Mouse (Mus musculus) liver, postnatal 0 days (tissue): ENCODE data around the gene Ces1b. TPM values are rescaled to one million over a fixed set of nuclear protein-coding genes. Genes with fewer than 3 reads are reported as not detected.

Experiments
- ATAC-seq: fragments of 200-750 bp; cut with Nextera tagmentation; 2 replicates; pipeline ENCODE4 v1.8.0; 2017; ENCODE audit warnings: mild to moderate bottlenecking, moderate library complexity
- DNase-seq: peaks from one replicate; pipeline ENCODE4 v3.0.0-alpha.2; 2016
- H3K27ac ChIP-seq: fragments of 300-500 bp; sonication (generic); 2 replicates; pipeline ENCODE4 v1.5.1; 2014; ENCODE audit warnings: antibody characterized with exemption, moderate library complexity, mild to moderate bottlenecking, low read depth
- H3K27me3 ChIP-seq: fragments of 300-500 bp; sonication (generic); 2 replicates; pipeline ENCODE4 v1.6.1; 2014; ENCODE audit warnings: low read length, control low read depth, mixed read lengths; ENCODE audit not compliant: insufficient read depth
- H3K36me3 ChIP-seq: fragments of 300-500 bp; sonication (generic); replicated peaks from 2 replicates; pipeline ENCODE4 v1.6.1; 2014; ENCODE audit warnings: mild to moderate bottlenecking, control low read depth, low read length, moderate library complexity, mixed read lengths; ENCODE audit not compliant: insufficient read depth
- H3K4me1 ChIP-seq: fragments of 300-500 bp; sonication (generic); 2 replicates; pipeline ENCODE4 v1.6.1; 2014; ENCODE audit warnings: antibody characterized with exemption, mild to moderate bottlenecking, control low read depth; ENCODE audit not compliant: insufficient read depth
- H3K4me2 ChIP-seq: fragments of 300-500 bp; sonication (generic); 2 replicates; pipeline ENCODE4 v1.6.1; 2014; ENCODE audit warnings: low read depth, mild to moderate bottlenecking, low read length, moderate library complexity, mixed read lengths
- H3K4me3 ChIP-seq: fragments of 300-500 bp; sonication (generic); 2 replicates; pipeline ENCODE4 v1.5.1; 2014; ENCODE audit warnings: low read depth, low read length
- H3K9ac ChIP-seq: fragments of 300-500 bp; sonication (generic); replicated peaks from 2 replicates; pipeline ENCODE4 v1.6.1; 2014; ENCODE audit warnings: mild to moderate bottlenecking, moderate library complexity
- H3K9me3 ChIP-seq: fragments of 300-500 bp; sonication (generic); 2 replicates; pipeline ENCODE4 v1.6.1; 2016; ENCODE audit warnings: mild to moderate bottlenecking, control low read depth, low read length, mixed read lengths
- CTCF ChIP-seq: sonication (generic); IDR thresholded peaks from 2 replicates; pipeline ENCODE4 v1.5.1; 2016; ENCODE audit warnings: antibody characterized with exemption, low read depth
- EP300 ChIP-seq: IDR thresholded peaks from 2 replicates; pipeline ENCODE4 v1.6.1; 2016; ENCODE audit warnings: antibody characterized with exemption, low read depth, mild to moderate bottlenecking
- WGBS: fragments of 180-500 bp; shearing (Covaris S2); extraction: QIAGEN DNeasy Blood & Tissue Kit; methylation state at CpG from one replicate; pipeline ENCODE4 v1.1.7; 2014; ENCODE audit not compliant: insufficient replicate concordance; 5-methylcytosine and 5-hydroxymethylcytosine counted together
- polyA plus RNA-seq: library from polyadenylated mRNA; unstranded; fragments of >200 nt; fragmentation: Nextera tagmentation; extraction: Ambion mirVana; gene quantifications from 2 replicates; pipeline ENCODE4 v1.2.1, GENCODE M21; 2015

Ces1b gene
- 1.0 and 1.2 TPM in 2 replicates for polyA plus RNA-seq

GRCm38 (mm10) chr8:93079887-93080286 is at the start of gene Ces1b:
TSS of gene Ces1b (minus strand) at chr8:93080017.
- DNase-seq: no peak
- Histone ChIP-seq H3K27me3 (no peaks in the 10 kb centered on the region), H3K27ac (no peak within 1 kb of the TSS), H3K9ac (no peak within 1 kb of the TSS), H3K9me3 (no peaks in the 10 kb centered on the region), H3K4me2 (no peak within 1 kb of the TSS), H3K4me1 (no peaks in the 10 kb centered on the region), H3K4me3 (no peak within 1 kb of the TSS), H3K36me3 (no peaks in the 10 kb centered on the region)
- 53% methylated on average over 2 of the region's 2 CpGs for WGBS
- ATAC-seq: peak; percentile 48; the same call in 1 of the 2 replicates
- TF ChIP-seq CTCF (no peak), EP300 (no peak)

GRCm38 (mm10) chr8:93126476-93126875 is 46.7 kb upstream of the Ces1b start:
- Histone ChIP-seq H3K9ac (no peak overlapping the region), H3K4me1 (peaks cover 4% of the 10 kb centered on the region; the same call in 1 of the 2 replicates), H3K27ac (no peak overlapping the region), H3K4me2 (no peak overlapping the region), H3K27me3 (no peaks in the 10 kb centered on the region), H3K9me3 (no peaks in the 10 kb centered on the region), H3K36me3 (no peaks in the 10 kb centered on the region), H3K4me3 (no peak overlapping the region)
- TF ChIP-seq CTCF (no peak), EP300 (no peak)
- no peak for DNase-seq
- no peak for ATAC-seq
- WGBS: 68% methylated on average over 2 of the region's 2 CpGs

DNA sequence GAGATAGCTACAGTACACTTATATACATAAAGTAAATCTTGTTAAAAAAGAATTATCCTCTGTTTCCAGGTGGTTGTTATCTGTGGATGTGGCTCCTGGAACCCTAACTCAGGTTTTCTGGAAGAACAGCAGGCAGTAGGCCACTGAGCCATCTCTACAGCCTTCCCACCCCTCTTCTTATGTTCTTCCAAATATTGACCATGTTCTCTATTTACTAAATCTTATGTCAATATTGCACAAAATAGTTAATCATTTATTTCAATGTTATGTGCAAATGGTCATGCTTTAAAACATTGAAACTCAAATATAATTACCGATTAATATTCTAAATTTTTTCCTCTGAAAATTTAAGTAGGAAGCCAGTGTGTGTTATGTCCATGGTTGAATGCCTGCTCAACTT is 42.2 kb upstream of the Ces1b start:
- peaks cover 3% of the 10 kb centered on the region; the same call in 1 of the 2 replicates for H3K4me1 ChIP-seq
- no peaks in the 10 kb centered on the region for H3K36me3 ChIP-seq
- H3K4me3 ChIP-seq: no peak overlapping the region
- H3K27ac ChIP-seq: peak overlapping the region; percentile 60; the same call in 1 of the 2 replicates
- TF ChIP-seq EP300 (no peak), CTCF (no peak)
- H3K9me3 ChIP-seq: no peaks in the 10 kb centered on the region
- H3K27me3 ChIP-seq: no peaks in the 10 kb centered on the region
- no peak overlapping the region for H3K9ac ChIP-seq
- no peak for DNase-seq
- H3K4me2 ChIP-seq: no peak overlapping the region
- ATAC-seq: peak; percentile 81
- 51% methylated on average over 1 of the region's 1 CpGs for WGBS

- DNase-seq (peak; percentile 44), ATAC-seq (no peak)
- TF ChIP-seq CTCF (peak; percentile 76), EP300 (no peak)
- no peaks in the 10 kb centered on the region for H3K9me3 ChIP-seq
- H3K9ac ChIP-seq: no peak overlapping the region
- H3K27ac ChIP-seq: no peak overlapping the region
- H3K27me3 ChIP-seq: no peaks in the 10 kb centered on the region
- no peak overlapping the region for H3K4me3 ChIP-seq
- no peaks in the 10 kb centered on the region for H3K4me1 ChIP-seq
- no peaks in the 10 kb centered on the region for H3K36me3 ChIP-seq
- no peak overlapping the region for H3K4me2 ChIP-seq
Measured at GRCm38 (mm10) chr8:93095376-93095775, 15.6 kb upstream of the Ces1b start.

- ATAC-seq (no peak), DNase-seq (no peak)
- Histone ChIP-seq H3K4me1 (no peaks in the 10 kb centered on the region), H3K4me2 (no peak overlapping the region), H3K27ac (no peak overlapping the region), H3K9me3 (no peaks in the 10 kb centered on the region), H3K36me3 (no peaks in the 10 kb centered on the region), H3K27me3 (no peaks in the 10 kb centered on the region), H3K9ac (no peak overlapping the region), H3K4me3 (no peak overlapping the region)
- TF ChIP-seq CTCF (no peak), EP300 (no peak)
- WGBS: 51% methylated on average over 1 of the region's 1 CpGs
Measured at GRCm38 (mm10) chr8:93091324-93091723, 11.5 kb upstream of the Ces1b start.

DNA sequence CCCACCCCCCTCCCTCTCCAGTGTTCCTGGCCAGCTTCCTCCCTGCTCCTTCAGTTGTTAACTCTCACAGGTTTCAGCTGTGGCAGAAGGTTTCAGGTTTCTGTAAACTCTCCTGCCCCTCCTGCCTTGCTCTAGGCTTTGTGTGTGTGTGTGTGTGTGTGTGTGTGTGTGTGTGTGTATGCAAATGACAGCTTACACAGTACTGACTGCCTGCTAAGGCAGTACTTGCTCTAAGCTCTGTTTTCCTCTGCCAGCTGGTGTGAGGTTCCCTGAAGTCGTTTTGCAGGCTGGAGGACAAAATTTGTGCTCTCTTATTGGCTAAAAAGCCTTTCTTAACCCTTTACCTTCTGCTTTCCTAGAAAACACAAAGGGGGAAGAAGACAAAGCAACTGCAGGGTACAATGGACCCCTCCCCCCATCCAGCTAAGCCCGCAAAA is 8.9 kb upstream of the Ces1b start:
- Histone ChIP-seq H3K4me2 (no peak overlapping the region), H3K9ac (no peak overlapping the region), H3K4me3 (no peak overlapping the region), H3K36me3 (no peaks in the 10 kb centered on the region), H3K27ac (no peak overlapping the region), H3K27me3 (no peaks in the 10 kb centered on the region), H3K9me3 (no peaks in the 10 kb centered on the region), H3K4me1 (no peaks in the 10 kb centered on the region)
- ATAC-seq (no peak), DNase-seq (no peak)
- TF ChIP-seq CTCF (no peak), EP300 (no peak)
- 4% methylated on average over 2 of the region's 2 CpGs for WGBS

DNA sequence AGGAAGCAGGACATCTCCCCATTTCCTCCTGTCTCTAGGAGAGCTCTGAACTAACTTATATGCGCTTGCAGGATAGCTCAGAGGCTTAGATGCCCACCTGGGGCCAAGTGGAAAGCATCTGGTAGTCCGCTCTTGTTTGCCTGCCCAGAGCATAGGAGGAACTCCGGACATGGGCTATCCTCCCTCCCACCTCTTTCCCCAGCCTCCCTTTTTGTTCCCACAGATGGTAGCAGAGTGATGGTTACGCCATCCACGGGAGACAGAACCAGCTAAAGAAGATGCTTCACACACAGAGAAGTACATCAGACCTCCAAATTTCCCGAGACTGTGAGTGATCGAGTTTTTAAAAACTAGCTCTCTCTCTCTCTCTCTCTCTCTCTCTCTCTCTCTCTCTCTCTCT is 8.4 kb upstream of the Ces1b start:
- Histone ChIP-seq H3K4me3 (no peak overlapping the region), H3K4me2 (no peak overlapping the region), H3K27me3 (no peaks in the 10 kb centered on the region), H3K4me1 (no peaks in the 10 kb centered on the region), H3K9ac (no peak overlapping the region), H3K9me3 (no peaks in the 10 kb centered on the region), H3K36me3 (no peaks in the 10 kb centered on the region), H3K27ac (no peak overlapping the region)
- no peak for ATAC-seq
- 32% methylated on average over 7 of the region's 7 CpGs for WGBS
- no peak for DNase-seq
- TF ChIP-seq EP300 (no peak), CTCF (no peak)
